Mouse (Mus musculus) hindbrain, embryonic 11.5 days (tissue): Measurements from ENCODE around the gene Rint1. TPM values are rescaled to one million over a fixed set of nuclear protein-coding genes. Genes with fewer than 3 reads are reported as not detected.

Source experiments
- ATAC-seq: fragments of 200-750 bp; cut with Nextera tagmentation; 2 replicates; pipeline ENCODE4 v1.8.0; 2017; ENCODE audit warnings: mild to moderate bottlenecking, moderate TSS enrichment, moderate library complexity; ENCODE audit not compliant: low FRiP score
- DNase-seq: peaks from one replicate; pipeline ENCODE4 v3.0.0-alpha.2; 2015; ENCODE audit warnings: low spot score
- H3K27ac ChIP-seq: fragments of 300-500 bp; sonication (generic); 2 replicates; pipeline ENCODE4 v1.5.1; 2014; ENCODE audit warnings: mild to moderate bottlenecking, low read depth, low read length
- H3K27me3 ChIP-seq: fragments of 300-500 bp; sonication (generic); 2 replicates; pipeline ENCODE4 v1.6.1; 2014; ENCODE audit warnings: mild to moderate bottlenecking, low read length, moderate library complexity, mixed read lengths; ENCODE audit not compliant: control insufficient read depth, insufficient read depth
- H3K36me3 ChIP-seq: fragments of 300-500 bp; sonication (generic); 2 replicates; pipeline ENCODE4 v1.6.1; 2014; ENCODE audit warnings: mild to moderate bottlenecking, low read length, moderate library complexity, mixed read lengths; ENCODE audit not compliant: control insufficient read depth, insufficient read depth
- H3K4me1 ChIP-seq: fragments of 300-500 bp; sonication (generic); replicated peaks from 2 replicates; pipeline ENCODE4 v1.6.1; 2014; ENCODE audit warnings: low read length, mixed read lengths; ENCODE audit not compliant: control insufficient read depth, insufficient read depth
- H3K4me2 ChIP-seq: fragments of 300-500 bp; sonication (generic); replicated peaks from 2 replicates; pipeline ENCODE4 v1.6.1; 2014; ENCODE audit warnings: mild to moderate bottlenecking, low read depth, low read length
- H3K4me3 ChIP-seq: fragments of 300-500 bp; sonication (generic); 2 replicates; pipeline ENCODE4 v1.5.1; 2014; ENCODE audit warnings: low read depth, low read length
- H3K9ac ChIP-seq: fragments of 300-500 bp; sonication (generic); 2 replicates; pipeline ENCODE4 v1.6.1; 2014; ENCODE audit warnings: low read depth, low read length
- H3K9me3 ChIP-seq: fragments of 300-500 bp; sonication (generic); 2 replicates; pipeline ENCODE4 v1.6.1; 2016; ENCODE audit warnings: low read length; ENCODE audit not compliant: control insufficient read depth
- WGBS: fragments of 180-500 bp; shearing (Covaris S2); extraction: QIAGEN DNeasy Blood & Tissue Kit; methylation state at CpG from one replicate; pipeline ENCODE4 v1.1.7; 2014; 5-methylcytosine and 5-hydroxymethylcytosine counted together
- polyA plus RNA-seq: library from polyadenylated mRNA; unstranded; fragments of >200 nt; fragmentation: Nextera tagmentation; extraction: Ambion mirVana; gene quantifications from 2 replicates; pipeline ENCODE4 v1.2.1, GENCODE M21; 2014

The Rint1 gene
- 30.6 and 32.1 TPM in 2 replicates for polyA plus RNA-seq

DNA sequence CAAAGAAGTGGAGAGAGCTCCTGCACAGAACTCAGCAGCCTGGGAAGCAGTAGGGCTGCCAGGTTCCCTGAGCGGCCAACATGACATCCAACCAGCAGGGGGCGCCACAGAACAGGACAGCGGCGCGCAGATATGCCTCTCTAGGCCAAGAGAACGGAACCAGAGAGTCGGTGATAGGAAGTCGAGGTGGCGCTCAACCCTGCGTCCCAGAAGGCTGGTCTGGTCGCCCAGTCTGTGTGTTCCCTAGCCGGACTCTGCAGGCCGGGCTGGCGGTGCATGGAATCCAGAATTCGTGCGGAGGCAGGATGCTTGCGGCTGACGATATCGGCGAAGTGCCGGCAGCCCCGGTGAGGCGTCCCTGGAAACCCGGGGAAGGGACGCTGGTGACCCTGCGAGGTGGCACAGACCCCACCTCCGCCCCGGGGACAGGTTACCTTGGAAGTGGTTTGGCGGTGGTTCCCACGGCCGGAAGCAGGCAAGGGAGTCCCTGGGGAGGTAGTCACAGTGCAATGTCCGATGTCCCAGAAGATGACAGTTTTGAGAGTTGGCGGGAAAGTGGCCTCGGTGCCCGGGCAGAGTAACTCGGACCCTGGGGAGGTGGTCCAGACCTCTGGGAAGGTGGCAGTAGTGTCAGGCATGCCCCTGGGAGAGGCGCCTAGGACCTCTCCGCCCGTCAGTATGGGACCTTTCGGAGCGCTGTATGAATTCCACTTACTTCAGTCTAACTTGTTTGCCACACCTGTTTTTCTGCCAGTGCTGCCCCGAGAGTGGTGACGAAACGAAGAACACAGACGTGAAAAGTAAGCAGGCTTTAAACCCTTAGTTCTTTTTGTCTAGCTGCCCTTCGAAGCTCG is at the start of gene Rint1:
Gene Rint1, plus strand, starts transcription at position 176 of the 854 bp plus-strand sequence.
- peak within 1 kb of the TSS; percentile 72 for H3K4me2 ChIP-seq
- peak; percentile 89 for ATAC-seq
- H3K9me3 ChIP-seq: no peaks in the 10 kb centered on the region
- H3K27me3 ChIP-seq: no peaks in the 10 kb centered on the region
- no peaks in the 10 kb centered on the region for H3K36me3 ChIP-seq
- H3K4me1 ChIP-seq: peaks cover 2% of the 10 kb centered on the region; the same call in 1 of the 2 replicates
- H3K9ac ChIP-seq: peak within 1 kb of the TSS; percentile 77
- H3K4me3 ChIP-seq: peak within 1 kb of the TSS; percentile 81
- WGBS: 4% methylated on average over 45 of the region's 47 CpGs
- peak; percentile 99 for DNase-seq
- H3K27ac ChIP-seq: no peak within 1 kb of the TSS; the same call in 1 of the 2 replicates

DNA sequence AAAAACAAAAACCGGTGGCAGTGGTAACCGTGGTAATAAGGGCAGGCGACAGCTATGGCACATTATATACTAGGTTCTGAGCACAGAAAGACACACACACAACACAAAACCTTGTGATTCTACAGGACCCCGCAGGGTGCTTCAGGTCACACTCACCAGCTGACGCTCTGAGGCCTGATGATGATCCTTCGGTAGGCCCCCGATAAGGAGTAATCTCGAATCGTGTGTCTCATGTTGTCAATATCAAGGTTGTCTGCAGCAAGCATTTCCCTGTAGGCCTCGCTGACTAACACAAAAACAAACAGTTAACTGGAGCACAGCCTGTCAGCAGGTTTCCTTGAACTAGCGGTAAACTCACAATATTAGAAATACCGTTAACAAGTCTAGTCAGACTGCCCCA is 44.2 kb upstream of the Rint1 start:
- Histone ChIP-seq H3K27me3 (no peaks in the 10 kb centered on the region), H3K4me1 (no peaks in the 10 kb centered on the region), H3K27ac (no peak overlapping the region), H3K4me3 (no peak overlapping the region), H3K36me3 (0 out of 2 replicates have a peak, but pooled peaks cover 3% of the 10 kb centered on the region), H3K9me3 (no peaks in the 10 kb centered on the region), H3K9ac (no peak overlapping the region), H3K4me2 (no peak overlapping the region)
- WGBS: 96% methylated on average over 12 of the region's 12 CpGs
- DNase-seq: no peak
- ATAC-seq: no peak

DNA sequence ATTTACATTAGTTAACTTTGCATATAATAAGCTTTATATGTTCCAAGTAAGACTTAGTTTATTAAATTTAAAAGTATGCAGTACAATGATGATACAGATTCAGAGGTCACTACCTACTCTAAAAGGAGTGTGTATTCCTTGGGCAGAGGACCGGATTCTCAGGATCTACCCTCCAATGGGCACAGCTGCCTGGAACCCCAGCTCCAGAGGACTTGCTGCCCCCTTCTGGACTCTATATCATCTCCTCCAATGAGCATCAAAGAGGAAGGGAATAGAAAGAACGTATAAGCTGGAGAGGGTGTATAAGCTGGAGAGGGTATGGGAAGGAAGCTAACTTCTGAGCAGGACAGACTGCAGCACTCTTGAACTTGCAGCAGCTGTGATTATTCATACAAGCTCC is 37.6 kb upstream of the Rint1 start:
- Histone ChIP-seq H3K4me2 (no peak overlapping the region), H3K4me3 (no peak overlapping the region), H3K27me3 (no peaks in the 10 kb centered on the region), H3K4me1 (no peaks in the 10 kb centered on the region), H3K9me3 (no peaks in the 10 kb centered on the region), H3K27ac (no peak overlapping the region), H3K36me3 (no peaks in the 10 kb centered on the region), H3K9ac (no peak overlapping the region)
- DNase-seq (no peak), ATAC-seq (no peak)
- 63% methylated on average over 2 of the region's 2 CpGs for WGBS

DNA sequence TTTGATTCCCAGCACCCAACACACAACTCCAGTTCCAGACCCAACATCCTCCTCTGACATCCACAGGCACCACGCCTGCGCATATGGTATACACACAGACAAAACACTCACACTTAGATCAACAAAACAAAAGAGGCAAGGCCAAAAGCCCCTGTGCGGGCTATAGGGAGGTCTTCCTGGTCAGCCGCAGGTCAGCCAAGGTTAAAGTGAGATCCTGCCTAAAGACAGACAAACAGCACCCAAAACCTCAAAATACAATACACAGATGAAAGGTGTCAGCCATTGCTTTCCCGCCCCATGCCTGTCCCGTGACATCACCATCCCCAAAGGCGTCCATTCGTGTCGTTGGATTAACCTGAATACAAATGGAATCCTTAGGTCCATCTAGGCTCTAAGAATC is 31.9 kb upstream of the Rint1 start:
- ATAC-seq: no peak
- 0 out of 2 replicates have a peak, but pooled peaks cover 2% of the 10 kb centered on the region for H3K36me3 ChIP-seq
- H3K9ac ChIP-seq: no peak overlapping the region
- no peak overlapping the region for H3K4me2 ChIP-seq
- H3K27me3 ChIP-seq: no peaks in the 10 kb centered on the region
- H3K9me3 ChIP-seq: no peaks in the 10 kb centered on the region
- WGBS: 98% methylated on average over 9 of the region's 9 CpGs
- no peak overlapping the region for H3K4me3 ChIP-seq
- no peaks in the 10 kb centered on the region for H3K4me1 ChIP-seq
- no peak overlapping the region for H3K27ac ChIP-seq
- no peak for DNase-seq

DNA sequence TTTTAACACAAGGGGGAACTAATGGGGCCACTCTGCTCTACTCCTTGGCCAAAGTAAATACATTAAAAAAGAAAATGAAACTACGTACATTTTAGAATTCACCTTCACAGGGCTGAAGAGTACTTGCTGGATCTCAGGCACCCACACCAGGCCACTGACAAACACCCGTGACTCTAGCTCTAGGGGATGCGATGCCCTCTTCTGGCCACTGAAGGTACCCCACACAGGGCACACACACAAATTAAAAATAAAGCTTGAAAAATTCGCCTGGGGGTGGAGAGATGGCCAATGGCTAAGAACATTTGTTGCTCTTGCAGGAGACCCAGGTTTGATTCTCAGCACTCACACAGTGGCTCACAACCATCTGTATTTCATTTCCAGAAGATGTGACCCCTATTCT is 31.1 kb upstream of the Rint1 start:
- DNase-seq (no peak), ATAC-seq (no peak)
- H3K9me3 ChIP-seq: no peaks in the 10 kb centered on the region
- no peaks in the 10 kb centered on the region for H3K4me1 ChIP-seq
- WGBS: 95% methylated on average over 4 of the region's 4 CpGs
- no peak overlapping the region for H3K9ac ChIP-seq
- H3K27ac ChIP-seq: no peak overlapping the region
- H3K4me3 ChIP-seq: no peak overlapping the region
- H3K27me3 ChIP-seq: no peaks in the 10 kb centered on the region
- H3K4me2 ChIP-seq: no peak overlapping the region
- H3K36me3 ChIP-seq: 0 out of 2 replicates have a peak, but pooled peaks cover 2% of the 10 kb centered on the region

DNA sequence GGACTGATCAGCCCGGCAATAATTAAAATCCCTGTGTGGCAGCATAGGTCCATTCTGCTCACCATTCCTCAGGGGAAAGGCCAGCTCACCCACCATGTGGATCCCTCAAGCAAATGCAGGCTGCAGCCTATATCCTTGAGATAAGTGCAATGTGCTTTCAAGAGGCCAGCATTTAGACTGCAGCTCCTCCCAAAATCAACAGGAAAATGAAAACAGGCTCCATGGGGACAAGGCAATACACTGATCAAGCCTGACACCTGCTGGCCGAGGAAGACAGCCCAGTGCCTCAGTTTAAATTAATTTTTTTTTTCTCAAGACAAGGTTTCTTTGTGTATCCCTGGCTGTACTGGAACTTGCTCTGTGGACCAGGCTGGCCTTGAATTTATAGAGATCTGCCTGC is 28.9 kb upstream of the Rint1 start:
- no peaks in the 10 kb centered on the region for H3K27me3 ChIP-seq
- H3K27ac ChIP-seq: no peak overlapping the region
- no peak for ATAC-seq
- 50% methylated on average over 2 of the region's 2 CpGs for WGBS
- 0 out of 2 replicates have a peak, but pooled peaks cover 4% of the 10 kb centered on the region for H3K36me3 ChIP-seq
- H3K9ac ChIP-seq: no peak overlapping the region
- H3K4me3 ChIP-seq: no peak overlapping the region
- no peaks in the 10 kb centered on the region for H3K4me1 ChIP-seq
- peak; percentile 59 for DNase-seq
- H3K4me2 ChIP-seq: no peak overlapping the region
- no peaks in the 10 kb centered on the region for H3K9me3 ChIP-seq

DNA sequence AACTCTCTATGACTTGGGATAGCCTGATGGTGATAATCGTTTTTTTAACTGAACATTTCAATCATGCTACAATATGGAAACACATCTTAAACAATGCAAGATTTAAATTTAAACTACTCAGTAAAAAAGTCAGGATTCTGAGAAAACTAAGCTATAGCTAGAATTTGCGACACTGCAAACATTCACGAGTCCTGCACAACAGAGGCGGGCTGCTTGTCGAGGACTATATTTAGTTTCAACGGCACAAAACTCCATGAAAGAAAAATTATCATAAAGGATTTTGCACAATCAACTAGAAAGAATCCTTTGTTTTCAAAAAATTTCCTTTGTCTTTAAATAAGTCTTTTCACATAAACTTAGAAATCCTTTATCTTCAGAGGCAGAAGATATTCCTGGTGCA is 25.0 kb upstream of the Rint1 start:
- 0 out of 2 replicates have a peak, but pooled peaks cover 2% of the 10 kb centered on the region for H3K36me3 ChIP-seq
- H3K27me3 ChIP-seq: no peaks in the 10 kb centered on the region
- H3K9ac ChIP-seq: no peak overlapping the region
- H3K4me2 ChIP-seq: no peak overlapping the region
- ATAC-seq: no peak
- H3K4me3 ChIP-seq: no peak overlapping the region
- H3K27ac ChIP-seq: no peak overlapping the region
- H3K9me3 ChIP-seq: no peaks in the 10 kb centered on the region
- DNase-seq: no peak
- WGBS: 96% methylated on average over 6 of the region's 6 CpGs
- H3K4me1 ChIP-seq: no peaks in the 10 kb centered on the region

DNA sequence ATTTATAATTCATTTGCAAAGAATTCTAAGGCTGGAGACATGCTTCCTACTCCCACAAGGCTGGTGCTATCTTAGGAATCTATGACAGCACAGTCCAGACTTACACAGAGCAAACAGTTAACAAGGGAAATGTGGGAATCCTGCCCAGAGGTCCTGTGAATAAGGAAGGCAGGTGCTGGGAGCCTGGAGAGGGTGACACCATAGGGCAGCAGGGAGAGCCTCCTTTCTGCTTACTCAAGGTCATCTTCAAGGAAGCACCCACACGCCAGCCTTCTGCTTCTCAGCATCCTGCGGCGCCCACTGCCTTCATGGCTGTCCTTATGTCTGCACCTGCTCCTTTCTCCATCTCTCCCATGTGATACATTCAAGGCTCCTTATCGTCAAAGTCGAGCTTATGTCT is 23.0 kb upstream of the Rint1 start:
- no peak for ATAC-seq
- Histone ChIP-seq H3K27ac (no peak overlapping the region), H3K27me3 (no peaks in the 10 kb centered on the region), H3K9ac (no peak overlapping the region), H3K9me3 (no peaks in the 10 kb centered on the region), H3K4me1 (no peaks in the 10 kb centered on the region), H3K36me3 (0 out of 2 replicates have a peak, but pooled peaks cover 2% of the 10 kb centered on the region), H3K4me2 (no peak overlapping the region), H3K4me3 (no peak overlapping the region)
- WGBS: 97% methylated on average over 5 of the region's 5 CpGs
- no peak for DNase-seq

DNA sequence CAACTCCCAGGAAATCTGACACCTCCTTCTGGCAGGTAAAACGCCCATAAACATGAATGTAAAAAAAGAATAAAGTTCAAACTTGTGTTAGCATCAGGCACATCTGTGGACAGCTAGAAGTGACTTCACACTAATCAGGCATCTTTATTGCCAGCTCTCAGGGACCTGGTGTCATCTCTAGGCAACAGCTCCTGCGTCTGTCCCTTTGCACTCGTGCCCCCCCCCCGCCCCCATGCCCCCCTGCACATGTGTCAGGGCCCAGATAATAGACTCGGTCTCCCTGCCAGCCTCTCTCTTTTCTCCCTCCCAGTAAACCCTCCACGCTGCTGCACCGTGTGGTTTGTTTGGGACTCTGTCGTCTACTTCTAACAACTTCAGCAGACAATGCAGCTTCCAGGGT is 16.4 kb upstream of the Rint1 start:
- Histone ChIP-seq H3K9me3 (no peaks in the 10 kb centered on the region), H3K4me1 (no peaks in the 10 kb centered on the region), H3K9ac (no peak overlapping the region), H3K4me3 (no peak overlapping the region), H3K4me2 (no peak overlapping the region), H3K27ac (no peak overlapping the region), H3K27me3 (no peaks in the 10 kb centered on the region), H3K36me3 (no peaks in the 10 kb centered on the region)
- no peak for DNase-seq
- 59% methylated on average over 8 of the region's 8 CpGs for WGBS
- ATAC-seq: no peak
